Mouse (Mus musculus): ENCODE measurements at regions not wholly inside any gene's neighbourhood (a gene's known extent, or its start where the extent isn't known, plus 50 kb on each side); places are given as distances from the start of the nearest gene placed in this dataset.

- TF ChIP-seq ZNF384 (IDR thresholded peaks at IDR 0.05; ENCODE audit: low read depth, low read length) = no peak
- no peak for TF ChIP-seq CHD2 (IDR thresholded peaks at IDR 0.05; ENCODE audit: low read depth, low read length)
- no peak for TF ChIP-seq HCFC1 (IDR thresholded peaks at IDR 0.05; ENCODE audit: borderline replicate concordance, insufficient read depth, low read length)
- no peak for TF ChIP-seq ZC3H11A (IDR thresholded peaks at IDR 0.05; ENCODE audit: borderline replicate concordance, low read depth, low read length)
Observed at GRCm38 (mm10) chr3:9895396-9896135, 192.3 kb upstream of the Gm9833 start.
